Mouse (Mus musculus): Measurements from ENCODE around the gene Dnajb5. TPM values are rescaled to one million over a fixed set of nuclear protein-coding genes. Genes with fewer than 3 reads are reported as not detected.

Gene Dnajb5
- polyA plus RNA-seq, 1 experiment, result 7.6 TPM

DNA sequence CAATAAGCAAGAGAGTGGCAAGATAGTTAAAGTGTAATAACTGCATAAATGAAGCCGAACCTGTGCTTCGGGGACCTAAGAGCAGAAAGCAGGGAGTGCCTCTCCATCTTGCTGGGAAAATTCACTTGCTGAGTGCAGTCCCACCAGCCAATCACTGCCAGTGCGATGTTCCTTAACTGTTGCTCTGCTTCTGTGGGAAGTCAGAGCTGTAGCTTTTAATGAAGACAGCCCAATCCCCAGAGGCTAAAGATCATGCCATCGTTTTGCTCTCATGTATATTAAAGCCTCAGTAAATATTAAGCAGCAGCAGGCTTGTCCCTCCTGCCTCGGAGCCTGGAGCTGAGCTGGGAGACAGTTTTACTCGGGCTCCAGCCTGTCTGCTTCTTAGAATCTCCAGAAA is 27.6 kb upstream of the Dnajb5 start:
- Histone ChIP-seq H3K36me3 (ENCODE audit: control insufficient read depth, insufficient read depth, low read length) (no peaks in the 10 kb centered on the region), H3K27me3 (ENCODE audit: control insufficient read depth, insufficient read depth, low read length) (no peaks in the 10 kb centered on the region), H3K27ac (ENCODE audit: control insufficient read depth, insufficient read depth, low read depth, low read length) (no peak overlapping the region), H3K4me3 (ENCODE audit: control insufficient read depth, low read depth, low read length) (no peak overlapping the region), H3K4me1 (ENCODE audit: control insufficient read depth, insufficient read depth, low read length) (peaks cover 7% of the 10 kb centered on the region)
- no peak for TF ChIP-seq CTCF (IDR thresholded peaks at IDR 0.05; ENCODE audit: control insufficient read depth, insufficient read depth, insufficient replicate concordance, low read depth, low read length)
- no peak for TF ChIP-seq POLR2A (IDR thresholded peaks at IDR 0.05; ENCODE audit: control insufficient read depth, low read depth, low read length)

DNA sequence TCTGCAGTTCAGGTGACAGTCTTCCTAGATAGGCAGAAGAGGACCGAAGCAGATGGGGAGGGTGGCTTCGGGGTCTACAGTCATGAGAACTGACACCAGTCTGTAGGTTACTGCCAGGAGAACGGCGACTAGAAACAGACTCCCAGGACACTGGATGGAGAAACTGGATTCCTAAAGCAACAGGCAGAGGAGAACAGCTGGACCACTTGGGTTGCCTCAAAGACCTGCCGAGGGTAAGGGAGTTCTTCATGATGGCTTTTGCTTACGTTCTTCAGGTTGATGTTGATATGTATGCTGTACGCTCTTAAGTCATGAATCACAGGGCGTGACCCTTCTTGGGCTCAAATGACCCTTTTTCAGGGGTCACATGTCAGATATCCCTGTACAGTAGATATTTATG is 27.2 kb upstream of the Dnajb5 start:
- no peak overlapping the region for H3K4me3 ChIP-seq (ENCODE audit: control insufficient read depth, low read depth, low read length)
- peaks cover 3% of the 10 kb centered on the region for H3K4me1 ChIP-seq (ENCODE audit: control insufficient read depth, insufficient read depth, low read length)
- no peak overlapping the region for H3K27ac ChIP-seq (ENCODE audit: control insufficient read depth, insufficient read depth, low read depth, low read length)
- H3K27me3 ChIP-seq (ENCODE audit: control insufficient read depth, insufficient read depth, low read length), result no peaks in the 10 kb centered on the region
- no peaks in the 10 kb centered on the region for H3K36me3 ChIP-seq (ENCODE audit: control insufficient read depth, insufficient read depth, low read length)
- TF ChIP-seq POLR2A (IDR thresholded peaks at IDR 0.05; ENCODE audit: control insufficient read depth, low read depth, low read length) (no peak), CTCF (IDR thresholded peaks at IDR 0.05; ENCODE audit: control insufficient read depth, insufficient read depth, insufficient replicate concordance, low read depth, low read length) (no peak)

DNA sequence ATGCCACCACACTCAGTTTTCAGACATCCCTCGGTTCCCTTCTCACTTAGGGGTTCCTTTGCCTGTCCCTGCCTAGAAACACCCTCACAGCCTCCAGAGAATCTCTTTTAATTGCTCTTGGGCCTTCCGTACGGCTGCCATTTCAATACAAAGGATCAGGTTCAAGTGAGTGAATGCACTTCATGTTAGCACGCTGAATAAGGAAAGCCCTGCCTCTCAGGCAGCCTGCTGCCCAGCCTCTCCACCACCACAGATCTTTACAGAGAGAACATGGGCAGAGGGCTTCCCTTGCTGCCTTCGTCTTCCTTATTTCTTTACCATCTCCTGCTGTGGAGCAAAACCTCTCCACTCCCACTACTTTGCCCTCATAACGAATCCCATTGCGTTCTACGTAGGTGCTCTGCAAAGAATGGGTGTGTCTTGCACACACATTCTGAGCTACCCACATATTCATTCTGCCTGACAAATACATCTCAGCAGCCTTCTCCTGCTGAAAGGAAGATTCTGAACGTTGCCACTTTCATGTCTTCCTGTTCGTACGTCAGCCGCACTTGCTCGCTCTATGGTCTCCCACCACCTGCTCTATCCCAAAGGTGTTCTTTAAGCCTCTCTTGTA is 25.4 kb upstream of the Dnajb5 start:
- Histone ChIP-seq H3K27ac (ENCODE audit: control insufficient read depth, insufficient read depth, low read depth, low read length) (no peak overlapping the region), H3K36me3 (ENCODE audit: control insufficient read depth, insufficient read depth, low read length) (no peaks in the 10 kb centered on the region), H3K27me3 (ENCODE audit: control insufficient read depth, insufficient read depth, low read length) (no peaks in the 10 kb centered on the region), H3K4me1 (ENCODE audit: control insufficient read depth, insufficient read depth, low read length) (no peaks in the 10 kb centered on the region), H3K4me3 (ENCODE audit: control insufficient read depth, low read depth, low read length) (no peak overlapping the region)
- TF ChIP-seq CTCF (IDR thresholded peaks at IDR 0.05; ENCODE audit: control insufficient read depth, insufficient read depth, insufficient replicate concordance, low read depth, low read length) (no peak), POLR2A (IDR thresholded peaks at IDR 0.05; ENCODE audit: control insufficient read depth, low read depth, low read length) (no peak)

DNA sequence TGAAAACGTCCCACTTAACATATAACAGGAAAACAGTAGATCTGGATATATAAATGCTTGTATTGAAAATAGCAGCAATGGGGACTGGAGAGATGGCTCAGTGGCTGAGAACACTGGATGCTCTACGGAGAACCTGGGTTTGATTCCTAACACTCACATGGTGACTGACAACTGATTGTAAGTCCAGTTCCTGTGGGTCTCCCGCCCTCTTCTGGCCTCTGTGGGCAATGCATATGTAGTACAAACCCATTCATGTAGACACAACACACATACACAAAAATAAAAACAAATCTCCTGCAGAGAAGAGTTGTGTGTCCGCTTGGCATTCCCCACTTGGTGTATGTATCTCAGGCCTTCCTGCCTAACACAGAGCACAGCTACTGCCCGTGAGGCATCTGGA is 21.4 kb upstream of the Dnajb5 start:
- Histone ChIP-seq H3K36me3 (ENCODE audit: control insufficient read depth, insufficient read depth, low read length) (no peaks in the 10 kb centered on the region), H3K27ac (ENCODE audit: control insufficient read depth, insufficient read depth, low read depth, low read length) (no peak overlapping the region), H3K4me3 (ENCODE audit: control insufficient read depth, low read depth, low read length) (no peak overlapping the region), H3K4me1 (ENCODE audit: control insufficient read depth, insufficient read depth, low read length) (no peaks in the 10 kb centered on the region), H3K27me3 (ENCODE audit: control insufficient read depth, insufficient read depth, low read length) (no peaks in the 10 kb centered on the region)
- no peak for TF ChIP-seq CTCF (IDR thresholded peaks at IDR 0.05; ENCODE audit: control insufficient read depth, insufficient read depth, insufficient replicate concordance, low read depth, low read length)
- TF ChIP-seq POLR2A (IDR thresholded peaks at IDR 0.05; ENCODE audit: control insufficient read depth, low read depth, low read length), result no peak

DNA sequence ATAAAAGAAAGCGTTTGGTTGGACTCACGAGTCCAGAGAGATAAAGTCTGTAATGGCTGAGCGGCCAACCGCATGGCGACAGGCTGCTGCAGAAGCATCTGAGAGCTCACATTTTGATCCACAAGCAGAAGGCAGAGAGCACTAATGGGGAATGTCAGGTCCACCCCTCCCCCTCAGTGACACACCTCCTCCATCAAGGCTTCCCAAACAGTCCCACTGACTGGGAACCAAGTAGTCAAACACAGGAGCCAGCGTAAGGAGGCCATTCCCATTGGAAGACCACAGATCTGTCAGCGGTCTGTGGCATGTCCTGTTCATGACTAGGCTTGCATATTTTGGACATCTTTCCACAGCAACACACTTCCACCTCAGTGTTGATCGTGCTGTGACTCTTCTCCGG is 20.7 kb upstream of the Dnajb5 start:
- TF ChIP-seq CTCF (IDR thresholded peaks at IDR 0.05; ENCODE audit: control insufficient read depth, insufficient read depth, insufficient replicate concordance, low read depth, low read length) (no peak), POLR2A (IDR thresholded peaks at IDR 0.05; ENCODE audit: control insufficient read depth, low read depth, low read length) (no peak)
- Histone ChIP-seq H3K4me3 (ENCODE audit: control insufficient read depth, low read depth, low read length) (no peak overlapping the region), H3K27me3 (ENCODE audit: control insufficient read depth, insufficient read depth, low read length) (no peaks in the 10 kb centered on the region), H3K36me3 (ENCODE audit: control insufficient read depth, insufficient read depth, low read length) (no peaks in the 10 kb centered on the region), H3K27ac (ENCODE audit: control insufficient read depth, insufficient read depth, low read depth, low read length) (no peak overlapping the region), H3K4me1 (ENCODE audit: control insufficient read depth, insufficient read depth, low read length) (peaks cover 5% of the 10 kb centered on the region)

DNA sequence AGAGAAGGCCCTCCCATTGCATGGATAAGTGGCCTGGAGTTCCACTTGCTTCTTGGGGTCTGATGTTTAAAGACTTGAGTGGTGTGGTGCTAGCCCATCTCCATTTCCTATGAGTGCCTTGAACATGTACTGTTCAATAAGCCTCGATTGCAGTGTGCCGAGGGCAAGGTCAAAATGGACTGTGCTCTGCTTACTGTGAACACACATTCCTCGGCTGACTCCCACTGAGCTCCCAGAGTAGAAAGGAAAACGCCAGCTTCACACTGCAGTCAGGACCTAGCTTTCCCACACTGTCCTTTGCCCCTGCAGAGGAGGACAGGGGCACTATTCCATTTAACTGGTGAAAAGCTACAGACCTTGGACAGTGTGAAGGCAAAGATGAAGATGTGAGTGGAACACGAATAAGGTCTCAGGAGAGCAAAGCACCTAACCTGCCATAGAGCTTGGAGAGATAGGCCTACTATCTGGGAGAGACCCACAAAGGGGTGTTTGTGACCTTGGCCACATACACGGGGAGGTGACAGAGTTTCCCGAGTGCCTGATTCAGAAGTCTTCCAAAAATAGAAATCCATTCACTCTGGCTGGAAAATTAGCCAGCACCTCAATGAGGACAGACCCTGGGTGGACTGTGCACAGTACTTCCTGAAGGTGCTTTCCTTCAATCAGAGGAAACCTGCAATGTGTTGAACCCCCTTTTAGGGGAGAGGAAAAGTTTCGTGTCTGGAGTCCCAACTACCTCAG is 17.2 kb upstream of the Dnajb5 start:
- no peaks in the 10 kb centered on the region for H3K27me3 ChIP-seq (ENCODE audit: control insufficient read depth, insufficient read depth, low read length)
- TF ChIP-seq POLR2A (IDR thresholded peaks at IDR 0.05; ENCODE audit: control insufficient read depth, low read depth, low read length), result no peak
- no peak for TF ChIP-seq CTCF (IDR thresholded peaks at IDR 0.05; ENCODE audit: control insufficient read depth, insufficient read depth, insufficient replicate concordance, low read depth, low read length)
- no peak overlapping the region for H3K27ac ChIP-seq (ENCODE audit: control insufficient read depth, insufficient read depth, low read depth, low read length)
- H3K36me3 ChIP-seq (ENCODE audit: control insufficient read depth, insufficient read depth, low read length), result no peaks in the 10 kb centered on the region
- peaks cover 5% of the 10 kb centered on the region for H3K4me1 ChIP-seq (ENCODE audit: control insufficient read depth, insufficient read depth, low read length)
- no peak overlapping the region for H3K4me3 ChIP-seq (ENCODE audit: control insufficient read depth, low read depth, low read length)

DNA sequence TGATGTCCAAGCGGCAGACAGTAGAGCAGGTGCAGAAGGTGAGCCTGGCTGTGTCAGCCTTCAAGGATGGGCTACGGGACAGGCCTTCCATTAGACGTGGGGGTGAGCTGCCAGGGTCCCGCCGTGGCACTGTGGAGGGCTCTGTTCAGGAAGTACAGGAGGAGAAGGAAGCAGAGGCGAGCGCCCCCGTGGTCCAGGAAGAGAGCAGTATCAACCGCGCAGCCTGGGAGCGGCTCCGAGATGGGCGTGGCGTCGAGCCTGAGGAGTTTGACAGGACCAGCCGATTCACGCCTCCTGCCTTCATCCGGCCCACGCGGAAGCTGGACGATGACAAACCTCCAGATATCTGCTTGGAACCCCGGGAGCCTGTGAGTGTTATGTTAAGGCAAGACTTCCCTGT is 16.0 kb upstream of the Dnajb5 start:
- Histone ChIP-seq H3K36me3 (ENCODE audit: control insufficient read depth, insufficient read depth, low read length) (no peaks in the 10 kb centered on the region), H3K4me1 (ENCODE audit: control insufficient read depth, insufficient read depth, low read length) (peaks cover 5% of the 10 kb centered on the region), H3K27me3 (ENCODE audit: control insufficient read depth, insufficient read depth, low read length) (no peaks in the 10 kb centered on the region), H3K4me3 (ENCODE audit: control insufficient read depth, low read depth, low read length) (peak overlapping the region; percentile 23; the same call in 1 of the 2 replicates), H3K27ac (ENCODE audit: control insufficient read depth, insufficient read depth, low read depth, low read length) (no peak overlapping the region)
- no peak for TF ChIP-seq POLR2A (IDR thresholded peaks at IDR 0.05; ENCODE audit: control insufficient read depth, low read depth, low read length)
- TF ChIP-seq CTCF (IDR thresholded peaks at IDR 0.05; ENCODE audit: control insufficient read depth, insufficient read depth, insufficient replicate concordance, low read depth, low read length), result no peak

Data from testis, adult 2 months (tissue).